Mouse (Mus musculus) gastrocnemius, postnatal 14 days (tissue): ENCODE results near the gene Tmem94. TPM values are rescaled to one million over a fixed set of nuclear protein-coding genes. Genes with fewer than 3 reads are reported as not detected.

Experiments used
- DNase-seq: peaks from one replicate; pipeline ENCODE4 v3.0.0; 2021; ENCODE audit warnings: mixed read lengths
- intact Hi-C: fragments of 180-260 bp; cut with DNase I; formaldehyde crosslinking; loops from one replicate; pipeline ENCODE4 v1.15.1; 2025; ENCODE audit warnings: low total_unique reads
- microRNA-seq, 2 experiments: library from miRNA; unstranded; fragments of <30 nt; microRNA quantifications; one replicate each; pipeline ENCODE4 v1.2.0; 2021
- total RNA-seq, 2 experiments: library from RNA; stranded (reverse); gene quantifications; 2 replicates each; pipeline ENCODE4 v1.2.3; 2021

Tmem94 gene
- total RNA-seq, 2 experiments from 2014 or later = 52.7 to 61.5 TPM

DNA sequence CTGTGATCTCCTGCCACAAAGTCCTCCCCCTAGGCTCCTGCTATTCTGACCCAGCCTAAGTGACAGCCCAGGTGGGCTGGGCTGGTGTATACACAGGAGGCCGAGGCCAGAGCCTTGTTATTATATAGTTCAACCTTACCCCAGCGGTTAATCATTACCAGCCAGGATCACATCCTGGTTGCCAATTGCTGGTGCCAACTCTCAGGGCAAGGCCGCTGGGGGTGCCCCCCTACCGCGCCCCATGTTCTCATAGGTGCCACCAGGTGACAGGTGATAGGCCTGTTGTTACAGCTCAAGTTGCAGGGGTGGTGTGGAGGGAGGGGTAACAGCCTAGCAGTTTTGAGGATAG is 78.6 kb downstream of the Tmem94 start:
- DNase-seq = no peak

DNA sequence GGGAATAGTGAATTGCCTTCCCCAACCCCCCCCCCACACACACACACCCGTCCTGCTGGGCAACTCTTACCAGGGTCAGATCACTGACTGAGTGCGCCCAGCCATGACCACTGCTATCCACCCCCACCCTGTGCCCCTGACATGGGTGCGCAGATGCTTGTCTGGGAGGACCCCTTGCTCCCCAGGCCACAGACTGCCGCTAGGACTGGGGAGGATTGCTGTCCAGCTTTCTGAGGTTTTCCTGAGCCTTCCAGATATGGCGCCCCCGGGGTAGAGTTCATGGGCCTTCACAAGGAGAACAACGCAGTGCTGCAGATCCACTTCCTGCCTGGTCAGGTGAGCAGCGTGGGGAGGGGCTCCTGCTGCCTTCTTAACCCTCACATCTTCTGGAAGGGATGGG is 79.0 kb downstream of the Tmem94 start:
- no peak for DNase-seq
- intact Hi-C loops = no loop called here

More for the DNA sequence above, 78.6 kb downstream of the Tmem94 start:
- intact Hi-C loops = no loop called here

DNA sequence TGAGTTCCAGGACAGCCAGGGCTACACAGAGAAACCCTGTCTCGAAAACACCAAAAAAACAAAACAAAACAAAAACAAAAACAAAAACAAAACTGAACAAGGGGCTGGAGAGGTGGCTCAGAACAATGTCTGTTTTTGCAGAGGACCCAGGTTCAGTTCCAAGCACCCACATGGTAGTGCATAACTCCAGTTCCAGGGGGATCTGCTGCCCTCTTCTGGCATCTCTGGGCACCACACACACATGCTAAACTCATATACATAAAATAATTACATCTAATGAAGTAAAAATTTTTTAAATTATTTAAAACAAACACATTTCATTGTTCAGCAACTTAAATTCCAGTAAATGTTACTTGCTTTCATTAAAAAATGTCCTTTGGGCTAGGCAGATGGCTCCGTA is 80.6 kb downstream of the Tmem94 start:
- intact Hi-C loops = no loop called here
- DNase-seq = no peak

Small RNA genes within 50 kb of the gene (microRNA-seq; reads per million reads assigned to microRNA genes)
- gene Mir5621 = 0.32 to 0.50 reads per million in 2 experiments

Other genes with a start within 250 kb of the Tmem94 start
- 100 to 1,000 TPM; 121 to 143 TPM for gene Sumo2, start 229.2 kb upstream of the Tmem94 start, total RNA-seq
- 10 to 100 TPM; 14.7 to 18.9 TPM for gene Nup85, start 201.0 kb upstream of the Tmem94 start, total RNA-seq
- gene Mrps7, start 161.5 kb upstream of the Tmem94 start, total RNA-seq = 10 to 100 TPM; 63.6 to 65.4 TPM
- 10 to 100 TPM; 10.9 to 13.2 TPM for gene Gga3, start 161.4 kb upstream of the Tmem94 start, total RNA-seq
- 10 to 100 TPM; 35.7 to 42.9 TPM for gene Mif4gd, start 152.5 kb upstream of the Tmem94 start, total RNA-seq
- 10 to 100 TPM; 40.9 to 45.2 TPM for gene Slc25a19, start 137.1 kb upstream of the Tmem94 start, total RNA-seq
- 10 to 100 TPM; 76.5 to 93.9 TPM for gene Grb2, start 56.8 kb upstream of the Tmem94 start, total RNA-seq
- gene Caskin2, start 48.2 kb downstream of the Tmem94 start, total RNA-seq = 10 to 100 TPM; 18.4 to 20.1 TPM
- 1 to 10 TPM; 5.8 to 7.8 TPM for gene Tsen54, start 49.3 kb downstream of the Tmem94 start, total RNA-seq
- 10 to 100 TPM; 11.2 to 11.5 TPM for gene Llgl2, start 58.6 kb downstream of the Tmem94 start, total RNA-seq
- under 1 TPM in 1 of 2 experiments, not detected in 1; 0.09 TPM for gene Myo15b, start 93.0 kb downstream of the Tmem94 start, total RNA-seq
- 1 to 10 TPM; 2.2 to 2.4 TPM for gene Smim5, start 134.5 kb downstream of the Tmem94 start, total RNA-seq
- not detected for gene Smim6, start 146.6 kb downstream of the Tmem94 start, total RNA-seq
- gene Sap30bp, start 167.8 kb downstream of the Tmem94 start, total RNA-seq = 10 to 100 TPM; 13.1 to 15.2 TPM
- gene Recql5, start 168.0 kb downstream of the Tmem94 start, total RNA-seq = 1 to 10 TPM; 5.7 to 6.3 TPM
- gene Itgb4, start 209.3 kb downstream of the Tmem94 start, total RNA-seq = 1 to 10 TPM; 1.9 to 6.7 TPM
- gene Galk1, start 247.3 kb downstream of the Tmem94 start, total RNA-seq = 10 to 100 TPM in 1 of 2 experiments, 1 to 10 TPM in 1; 7.2 to 11.3 TPM